Mouse (Mus musculus) hindbrain, embryonic 13.5 days (tissue): ENCODE measurements around the gene Cacnb4. TPM values are rescaled to one million over a fixed set of nuclear protein-coding genes. Genes with fewer than 3 reads are reported as not detected.

ENCODE experiments used
- ATAC-seq: fragments of 200-750 bp; cut with Nextera tagmentation; 2 replicates; pipeline ENCODE4 v1.8.0; 2017; ENCODE audit warnings: moderate TSS enrichment; ENCODE audit not compliant: low FRiP score
- H3K27ac ChIP-seq: fragments of 300-500 bp; sonication (generic); 2 replicates; pipeline ENCODE4 v1.5.1; 2015; ENCODE audit warnings: inconsistent platforms, mild to moderate bottlenecking, moderate library complexity
- H3K27me3 ChIP-seq: fragments of 300-500 bp; sonication (generic); 2 replicates; pipeline ENCODE4 v1.6.1; 2015; ENCODE audit warnings: mild to moderate bottlenecking, inconsistent platforms
- H3K36me3 ChIP-seq: fragments of 300-500 bp; sonication (generic); 2 replicates; pipeline ENCODE4 v1.6.1; 2015; ENCODE audit warnings: mild to moderate bottlenecking, inconsistent platforms
- H3K4me1 ChIP-seq: fragments of 300-500 bp; sonication (generic); replicated peaks from 2 replicates; pipeline ENCODE4 v1.6.1; 2015; ENCODE audit warnings: inconsistent platforms
- H3K4me2 ChIP-seq: fragments of 300-500 bp; sonication (generic); 2 replicates; pipeline ENCODE4 v1.6.1; 2015; ENCODE audit warnings: inconsistent platforms, mild to moderate bottlenecking, moderate library complexity
- H3K4me3 ChIP-seq: fragments of 300-500 bp; sonication (generic); 2 replicates; pipeline ENCODE4 v1.5.1; 2015; ENCODE audit warnings: mild to moderate bottlenecking, inconsistent platforms
- H3K9ac ChIP-seq: fragments of 300-500 bp; sonication (generic); 2 replicates; pipeline ENCODE4 v1.6.1; 2015; ENCODE audit warnings: mild to moderate bottlenecking, inconsistent platforms
- H3K9me3 ChIP-seq: fragments of 300-500 bp; sonication (generic); 2 replicates; pipeline ENCODE4 v1.6.1; 2016; ENCODE audit warnings: inconsistent platforms
- WGBS: fragments of 180-500 bp; shearing (Covaris S2); methylation state at CpG from one replicate; pipeline ENCODE4 v1.1.7; 2015; 5-methylcytosine and 5-hydroxymethylcytosine counted together
- polyA plus RNA-seq: library from polyadenylated mRNA; unstranded; fragments of >200 nt; fragmentation: Nextera tagmentation; extraction: Ambion mirVana; gene quantifications from 2 replicates; pipeline ENCODE4 v1.2.1, GENCODE M21; 2015

Gene Cacnb4
- polyA plus RNA-seq: 11.0 and 13.3 TPM in 2 replicates

DNA sequence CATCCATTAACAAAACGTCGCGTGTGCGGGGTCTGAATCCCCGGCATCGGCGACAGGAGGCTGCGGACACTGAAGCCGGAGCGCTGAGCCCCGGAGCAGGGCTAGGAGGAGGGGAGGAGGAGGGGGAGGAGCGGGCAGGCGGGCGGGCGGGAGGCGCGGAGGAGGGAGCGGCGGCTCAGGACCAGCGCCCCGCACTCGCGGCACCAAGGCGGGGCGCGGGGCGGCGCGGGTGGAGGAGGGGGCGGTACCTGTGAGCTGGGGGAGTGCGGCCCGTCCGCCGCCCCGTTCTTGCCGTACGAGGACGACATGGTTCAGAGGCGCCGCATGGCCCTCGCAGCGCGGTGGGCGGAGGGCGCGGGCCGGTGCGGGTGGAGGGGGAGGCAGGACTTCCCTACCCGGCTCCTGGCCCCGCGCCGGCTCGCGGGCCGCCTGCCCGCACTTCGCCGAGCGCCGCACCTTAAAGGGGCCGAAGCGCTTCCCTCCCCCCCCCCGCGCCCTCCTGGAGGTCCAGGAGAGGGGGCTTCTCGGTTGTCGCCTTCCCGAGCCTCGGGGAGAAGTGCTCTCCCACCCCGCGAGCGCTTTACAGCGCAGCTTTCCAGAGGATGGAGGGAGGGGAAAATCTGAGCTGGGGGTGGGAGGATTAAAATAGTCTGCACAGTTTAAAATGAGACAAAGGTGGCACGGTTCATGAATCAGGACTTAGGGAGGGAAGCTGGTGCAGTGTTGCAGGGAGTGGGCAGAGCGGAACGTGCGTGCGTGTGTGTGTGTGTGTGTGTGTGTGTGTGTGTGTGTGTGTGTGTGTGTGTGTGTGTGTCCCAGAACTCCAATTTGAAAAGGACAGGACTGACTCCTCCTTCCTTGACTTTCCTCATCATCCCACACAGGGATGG is at the start of gene Cacnb4:
TSS of gene Cacnb4 (minus strand) at position 809 of the 890 bp plus-strand sequence.
- Histone ChIP-seq H3K4me3 (peak within 1 kb of the TSS; percentile 64), H3K9me3 (no peaks in the 10 kb centered on the region), H3K4me1 (peaks cover 12% of the 10 kb centered on the region), H3K27ac (peak within 1 kb of the TSS; percentile 58; the same call in 1 of the 2 replicates), H3K36me3 (no peaks in the 10 kb centered on the region), H3K27me3 (peaks cover 28% of the 10 kb centered on the region), H3K9ac (peak within 1 kb of the TSS; percentile 77), H3K4me2 (peak within 1 kb of the TSS; percentile 90)
- 2% methylated on average over 35 of the region's 77 CpGs for WGBS
- ATAC-seq: peak; percentile 93

DNA sequence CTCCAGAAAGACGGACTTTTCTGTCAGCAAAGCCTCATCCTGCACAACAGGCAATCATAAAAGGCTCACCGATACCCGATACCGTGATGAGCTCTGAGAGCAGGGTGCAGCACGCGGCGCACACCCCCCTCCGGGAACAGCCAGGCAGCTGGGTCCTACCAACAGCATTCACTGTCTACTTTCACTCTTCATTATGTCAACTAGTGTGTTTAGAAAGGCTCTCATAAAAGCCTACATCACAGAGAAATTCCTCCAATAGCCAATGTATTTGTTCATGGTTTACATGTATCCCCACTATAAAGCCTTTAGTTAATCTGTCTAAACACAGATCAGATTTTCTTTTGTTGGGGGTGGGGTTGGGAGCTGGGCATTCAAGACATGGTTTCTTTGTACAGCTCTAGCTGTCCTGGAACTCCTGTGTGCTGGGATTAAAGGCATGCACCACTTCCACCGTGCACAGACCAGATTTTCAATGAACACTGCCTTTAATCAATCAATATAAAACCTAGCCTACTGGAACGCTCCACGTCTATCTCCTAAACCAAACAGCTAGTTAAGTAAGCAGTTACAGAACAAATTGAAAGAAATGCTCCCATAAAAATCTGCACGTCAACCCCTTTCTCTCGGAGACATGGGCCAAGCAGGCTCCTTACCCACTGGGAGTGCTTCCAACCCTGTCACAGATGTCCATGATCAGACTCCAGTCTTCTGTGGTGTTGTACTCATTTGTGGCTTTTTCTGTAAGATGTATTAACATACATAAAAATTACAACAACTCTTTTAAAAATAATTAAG is 43.8 kb upstream of the Cacnb4 start:
- Histone ChIP-seq H3K4me2 (0 out of 2 replicates have a peak overlapping the region, but pooled peaks have one; percentile 17), H3K4me1 (peaks cover 8% of the 10 kb centered on the region), H3K9ac (no peak overlapping the region), H3K36me3 (peaks cover 4% of the 10 kb centered on the region), H3K27ac (no peak overlapping the region), H3K9me3 (no peaks in the 10 kb centered on the region), H3K4me3 (no peak overlapping the region), H3K27me3 (no peaks in the 10 kb centered on the region)
- 51% methylated on average over 13 of the region's 13 CpGs for WGBS
- ATAC-seq: no peak

DNA sequence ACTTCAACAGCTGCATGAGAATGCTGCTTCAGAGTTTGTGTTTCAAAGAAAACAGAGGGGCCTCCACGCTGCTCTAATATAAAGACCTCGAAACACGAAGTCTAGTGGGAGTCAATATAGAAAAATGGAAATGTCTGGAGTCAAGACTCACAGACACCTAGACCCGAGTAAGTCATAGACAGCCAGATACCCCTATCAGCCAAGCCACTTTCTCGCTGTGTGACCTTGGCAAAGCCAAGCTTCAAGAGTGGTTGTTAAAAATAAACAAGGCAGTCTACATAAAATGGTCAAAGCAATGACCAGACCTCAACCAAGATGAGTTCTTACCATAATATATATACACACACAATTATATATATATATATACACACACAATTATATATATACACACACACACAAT is 40.4 kb upstream of the Cacnb4 start:
- Histone ChIP-seq H3K4me2 (no peak overlapping the region), H3K27me3 (no peaks in the 10 kb centered on the region), H3K27ac (no peak overlapping the region), H3K9ac (no peak overlapping the region), H3K4me3 (no peak overlapping the region), H3K36me3 (peaks cover 32% of the 10 kb centered on the region), H3K4me1 (peaks cover 8% of the 10 kb centered on the region), H3K9me3 (no peaks in the 10 kb centered on the region)
- no peak for ATAC-seq
- 97% methylated on average over 5 of the region's 5 CpGs for WGBS

DNA sequence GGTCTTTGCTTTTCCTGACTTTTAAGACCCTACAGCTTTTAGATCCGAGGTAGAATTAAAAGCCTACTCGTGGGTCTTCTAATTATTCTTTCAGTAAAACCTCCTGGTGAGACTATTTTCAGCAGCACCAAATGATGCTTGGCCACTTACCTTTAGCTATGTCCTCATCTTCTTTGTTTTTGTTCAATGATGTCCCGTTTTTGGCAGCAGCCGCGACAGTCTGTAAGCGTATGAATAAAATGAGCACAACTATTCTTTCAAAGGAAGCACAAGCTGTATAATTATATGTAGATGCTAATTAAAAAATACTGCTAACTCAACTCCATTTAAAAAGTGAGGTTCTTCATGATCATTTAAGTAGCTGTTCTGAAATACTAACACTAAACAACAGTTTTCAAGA is 38.9 kb upstream of the Cacnb4 start:
- Histone ChIP-seq H3K9ac (no peak overlapping the region), H3K4me3 (no peak overlapping the region), H3K27me3 (no peaks in the 10 kb centered on the region), H3K4me1 (peaks cover 5% of the 10 kb centered on the region), H3K27ac (no peak overlapping the region), H3K4me2 (no peak overlapping the region), H3K9me3 (no peaks in the 10 kb centered on the region), H3K36me3 (peaks cover 34% of the 10 kb centered on the region)
- 88% methylated on average over 6 of the region's 6 CpGs for WGBS
- no peak for ATAC-seq

DNA sequence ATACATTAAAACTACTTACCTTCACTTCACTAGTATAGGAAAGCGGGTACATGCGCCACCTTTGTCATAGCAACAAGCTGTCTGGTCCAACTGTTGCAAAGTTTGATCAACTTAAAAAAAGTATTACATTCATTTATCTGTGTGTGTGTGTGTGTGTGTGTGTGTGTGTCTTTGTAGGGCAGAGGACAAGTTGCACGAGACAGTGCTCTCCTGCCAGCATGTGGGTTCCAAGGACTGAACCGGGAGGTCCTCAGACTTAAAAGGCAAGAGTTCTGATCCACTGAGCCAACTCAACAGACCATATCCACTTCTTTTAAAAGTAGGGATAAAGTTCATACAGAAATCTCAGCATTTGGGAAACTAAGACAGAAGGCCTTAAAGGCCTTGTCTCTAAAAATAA is 37.5 kb upstream of the Cacnb4 start:
- Histone ChIP-seq H3K4me2 (no peak overlapping the region), H3K27me3 (no peaks in the 10 kb centered on the region), H3K4me3 (no peak overlapping the region), H3K27ac (no peak overlapping the region), H3K9ac (no peak overlapping the region), H3K9me3 (no peaks in the 10 kb centered on the region), H3K36me3 (peaks cover 48% of the 10 kb centered on the region), H3K4me1 (no peaks in the 10 kb centered on the region)
- 94% methylated on average over 4 of the region's 4 CpGs for WGBS
- ATAC-seq: no peak

DNA sequence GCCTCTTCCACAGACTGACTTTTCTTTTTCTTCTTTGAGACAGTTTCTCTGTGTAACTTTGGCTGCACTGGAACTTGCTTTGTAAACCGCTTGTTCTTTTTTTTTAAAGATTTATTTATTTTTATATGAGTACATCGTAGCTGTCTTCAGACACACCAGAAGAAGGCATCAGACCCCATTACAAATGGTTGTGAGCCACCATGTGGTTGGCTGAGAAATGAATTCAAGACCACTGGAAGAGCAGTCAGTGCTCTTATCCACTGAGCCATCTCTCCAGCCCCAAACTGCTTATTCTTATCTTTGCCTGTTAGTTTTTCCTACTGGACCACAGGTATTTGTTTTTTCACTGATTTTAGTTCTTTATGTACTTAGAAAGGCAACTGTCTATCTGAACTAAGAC is 34.2 kb upstream of the Cacnb4 start:
- Histone ChIP-seq H3K4me3 (no peak overlapping the region), H3K9me3 (no peaks in the 10 kb centered on the region), H3K36me3 (peaks cover 60% of the 10 kb centered on the region), H3K9ac (no peak overlapping the region), H3K4me1 (no peaks in the 10 kb centered on the region), H3K27me3 (no peaks in the 10 kb centered on the region), H3K4me2 (no peak overlapping the region), H3K27ac (no peak overlapping the region)
- WGBS: 89% methylated on average over 2 of the region's 2 CpGs
- ATAC-seq: no peak

DNA sequence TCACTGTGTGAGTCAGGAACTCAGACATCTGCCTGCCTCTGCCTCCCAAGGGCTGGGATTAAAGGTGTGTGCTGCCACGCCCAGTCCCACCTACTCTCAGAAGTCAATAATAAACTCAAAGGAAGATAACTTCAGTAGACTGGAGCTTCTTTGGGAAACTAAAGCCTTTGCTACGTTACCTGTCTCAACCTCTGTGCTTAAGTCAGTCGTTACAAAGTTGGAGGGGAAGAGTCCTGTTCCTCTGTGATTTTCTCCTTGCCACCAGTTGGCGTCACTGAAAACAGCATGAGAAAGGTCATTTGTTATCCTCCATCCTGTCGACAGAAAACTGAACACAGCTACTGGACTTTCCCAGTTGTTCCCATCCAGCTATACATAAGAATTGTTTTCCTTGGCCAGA is 32.8 kb upstream of the Cacnb4 start:
- no peaks in the 10 kb centered on the region for H3K27me3 ChIP-seq
- no peaks in the 10 kb centered on the region for H3K4me1 ChIP-seq
- no peak overlapping the region for H3K9ac ChIP-seq
- H3K9me3 ChIP-seq: no peaks in the 10 kb centered on the region
- no peak overlapping the region for H3K4me2 ChIP-seq
- H3K36me3 ChIP-seq: peaks cover 57% of the 10 kb centered on the region
- ATAC-seq: no peak
- 93% methylated on average over 5 of the region's 5 CpGs for WGBS
- no peak overlapping the region for H3K27ac ChIP-seq
- H3K4me3 ChIP-seq: no peak overlapping the region

DNA sequence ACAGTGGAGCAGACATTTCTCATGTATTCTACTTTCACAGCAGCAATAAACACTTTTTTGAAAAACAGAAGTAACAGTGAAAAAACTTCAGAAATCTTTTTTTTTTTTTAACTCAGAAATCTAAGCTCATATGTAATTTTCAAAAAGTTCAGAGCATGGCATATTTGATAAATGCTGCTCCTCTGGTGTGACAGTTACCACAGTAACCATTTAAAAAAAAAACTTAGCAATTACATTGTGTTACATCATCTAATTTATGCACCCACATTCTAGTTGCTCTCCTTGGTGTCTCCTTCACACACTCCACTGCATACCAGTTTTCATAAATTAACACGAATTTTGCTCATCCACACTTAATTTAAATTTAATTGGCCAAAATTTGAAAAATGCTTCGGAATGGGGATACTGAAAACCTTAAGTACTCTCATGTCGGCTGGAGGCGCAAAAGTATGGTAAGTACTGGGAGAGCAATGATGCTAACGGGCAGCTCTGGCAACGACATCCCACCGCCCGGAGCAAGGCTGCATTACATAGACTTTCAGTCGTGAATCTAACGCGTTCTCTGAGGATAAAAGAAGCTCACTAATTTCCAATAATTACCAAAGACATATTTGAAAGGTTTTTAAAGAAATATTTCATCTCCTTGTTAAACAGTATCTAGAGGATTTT is 24.9 kb upstream of the Cacnb4 start:
- 86% methylated on average over 11 of the region's 11 CpGs for WGBS
- Histone ChIP-seq H3K4me1 (no peaks in the 10 kb centered on the region), H3K4me3 (no peak overlapping the region), H3K9ac (no peak overlapping the region), H3K36me3 (peaks cover 39% of the 10 kb centered on the region), H3K27ac (no peak overlapping the region), H3K9me3 (no peaks in the 10 kb centered on the region), H3K4me2 (no peak overlapping the region), H3K27me3 (no peaks in the 10 kb centered on the region)
- no peak for ATAC-seq

DNA sequence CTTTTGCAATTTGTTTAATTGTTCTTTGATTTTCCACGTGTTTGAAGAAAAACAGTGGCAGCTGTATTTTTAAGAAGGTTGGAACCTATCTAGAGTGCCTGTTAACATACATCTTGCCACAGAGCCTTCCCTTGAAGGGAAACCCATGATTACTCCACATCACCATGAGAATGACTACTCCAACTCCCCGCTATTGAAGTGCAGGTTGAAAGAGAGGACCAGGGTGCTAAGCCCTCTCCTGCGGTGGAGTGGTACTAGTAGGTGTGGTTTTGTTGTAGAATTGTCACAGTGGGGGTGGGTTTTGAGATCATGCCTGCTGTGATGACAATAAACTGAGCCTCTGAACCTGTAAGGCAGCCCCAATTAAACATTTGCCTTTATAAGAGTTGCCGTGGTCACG is 23.7 kb upstream of the Cacnb4 start:
- no peaks in the 10 kb centered on the region for H3K4me1 ChIP-seq
- no peak overlapping the region for H3K4me2 ChIP-seq
- no peak for ATAC-seq
- no peak overlapping the region for H3K4me3 ChIP-seq
- H3K9ac ChIP-seq: no peak overlapping the region
- WGBS: 64% methylated on average over 5 of the region's 5 CpGs
- H3K36me3 ChIP-seq: peaks cover 32% of the 10 kb centered on the region
- H3K27ac ChIP-seq: no peak overlapping the region
- no peaks in the 10 kb centered on the region for H3K9me3 ChIP-seq
- H3K27me3 ChIP-seq: no peaks in the 10 kb centered on the region

DNA sequence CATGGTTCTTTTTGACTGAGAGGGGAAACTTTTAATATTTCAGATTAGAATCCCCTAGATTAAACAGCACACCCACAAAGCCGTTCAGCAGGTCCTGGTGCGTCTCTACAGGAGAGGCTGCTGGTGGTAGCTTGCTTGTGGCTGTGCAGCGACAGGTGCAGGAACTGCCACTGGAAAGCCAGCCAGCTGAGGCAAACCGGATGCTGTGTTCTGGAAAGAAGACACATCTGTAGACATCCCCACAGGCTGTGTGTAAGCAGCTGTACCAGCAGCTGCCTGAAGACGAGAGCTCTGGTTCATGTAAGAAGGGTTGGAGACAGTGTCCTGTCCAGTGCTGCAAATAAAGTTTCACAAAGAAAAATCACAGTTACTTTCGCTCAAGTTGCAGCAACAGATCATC is 18.0 kb upstream of the Cacnb4 start:
- H3K9me3 ChIP-seq: no peaks in the 10 kb centered on the region
- H3K27ac ChIP-seq: no peak overlapping the region
- no peak overlapping the region for H3K4me2 ChIP-seq
- H3K4me3 ChIP-seq: no peak overlapping the region
- ATAC-seq: no peak
- peaks cover 24% of the 10 kb centered on the region for H3K36me3 ChIP-seq
- H3K4me1 ChIP-seq: no peaks in the 10 kb centered on the region
- H3K27me3 ChIP-seq: no peaks in the 10 kb centered on the region
- 91% methylated on average over 6 of the region's 6 CpGs for WGBS
- no peak overlapping the region for H3K9ac ChIP-seq

DNA sequence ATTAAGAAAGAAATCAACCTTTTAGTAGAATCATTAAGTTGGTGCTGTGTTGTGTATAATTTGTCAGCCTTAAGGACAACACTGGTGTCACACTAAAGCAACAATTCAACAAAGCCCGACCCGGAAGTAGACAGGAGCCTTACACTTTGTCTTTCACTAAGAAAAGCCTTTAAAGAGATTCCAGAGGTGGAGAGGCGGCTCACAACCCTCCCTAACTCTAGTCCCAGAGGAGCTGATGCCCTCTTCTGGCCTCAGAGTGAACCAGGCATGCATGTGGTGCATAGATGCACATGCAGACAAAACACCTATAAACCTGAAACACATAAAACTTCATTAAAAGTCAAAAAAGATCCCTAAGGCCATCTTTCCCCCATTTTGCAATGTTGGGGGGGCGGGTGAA is 15.1 kb upstream of the Cacnb4 start:
- Histone ChIP-seq H3K9ac (no peak overlapping the region), H3K4me1 (no peaks in the 10 kb centered on the region), H3K9me3 (no peaks in the 10 kb centered on the region), H3K27ac (no peak overlapping the region), H3K36me3 (peaks cover 21% of the 10 kb centered on the region), H3K4me2 (no peak overlapping the region), H3K4me3 (no peak overlapping the region), H3K27me3 (no peaks in the 10 kb centered on the region)
- no peak for ATAC-seq
- 75% methylated on average over 4 of the region's 4 CpGs for WGBS

DNA sequence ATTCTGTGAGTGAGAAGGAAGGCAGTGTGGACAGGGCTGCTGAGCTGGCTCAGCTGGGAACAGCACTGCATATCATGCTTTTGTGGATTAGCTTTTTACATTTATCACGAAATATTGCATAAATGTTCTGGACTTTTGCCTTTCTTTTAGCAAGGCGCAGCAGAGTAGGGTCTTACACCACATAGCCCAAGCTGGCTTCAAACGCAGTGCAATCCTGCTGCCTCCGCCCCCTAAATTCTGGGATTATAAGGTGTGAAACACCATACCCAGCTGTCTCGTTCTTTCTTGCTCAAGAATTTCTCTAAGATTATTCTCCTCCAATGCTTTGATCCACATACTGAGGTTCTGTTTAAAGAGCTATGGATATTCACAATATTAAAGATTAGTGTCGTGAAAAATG is 10.0 kb upstream of the Cacnb4 start:
- H3K9ac ChIP-seq: no peak overlapping the region
- ATAC-seq: no peak
- WGBS: 92% methylated on average over 6 of the region's 6 CpGs
- no peaks in the 10 kb centered on the region for H3K9me3 ChIP-seq
- H3K4me1 ChIP-seq: no peaks in the 10 kb centered on the region
- no peak overlapping the region for H3K4me3 ChIP-seq
- no peaks in the 10 kb centered on the region for H3K36me3 ChIP-seq
- no peak overlapping the region for H3K27ac ChIP-seq
- H3K27me3 ChIP-seq: no peaks in the 10 kb centered on the region
- H3K4me2 ChIP-seq: no peak overlapping the region
